Mouse (Mus musculus) urinary bladder, adult 2 months (tissue): ENCODE results near the gene Lrrc2. TPM values are rescaled to one million over a fixed set of nuclear protein-coding genes. Genes with fewer than 3 reads are reported as not detected.
A peak's percentile ranks its signal among the peaks of the same experiment; 100 is the strongest.

Experiments
- DNase-seq: peaks from one replicate; pipeline ENCODE4 v3.0.0; 2022; ENCODE audit warnings: low spot score
- polyA plus RNA-seq: library from polyadenylated mRNA; depleted of rRNA; stranded (reverse); fragments of >200 nt; gene quantifications from 2 replicates; pipeline ENCODE4 v1.2.3, GENCODE M21; 2012; rRNA removed

Gene Lrrc2
- 0.06 TPM in 2 replicates for polyA plus RNA-seq

GRCm38 (mm10) chr9:110951397-110951796 lies at the start of gene Lrrc2:
Lrrc2 (plus strand) TSS chr9:110951545.
- no peak for DNase-seq

DNA sequence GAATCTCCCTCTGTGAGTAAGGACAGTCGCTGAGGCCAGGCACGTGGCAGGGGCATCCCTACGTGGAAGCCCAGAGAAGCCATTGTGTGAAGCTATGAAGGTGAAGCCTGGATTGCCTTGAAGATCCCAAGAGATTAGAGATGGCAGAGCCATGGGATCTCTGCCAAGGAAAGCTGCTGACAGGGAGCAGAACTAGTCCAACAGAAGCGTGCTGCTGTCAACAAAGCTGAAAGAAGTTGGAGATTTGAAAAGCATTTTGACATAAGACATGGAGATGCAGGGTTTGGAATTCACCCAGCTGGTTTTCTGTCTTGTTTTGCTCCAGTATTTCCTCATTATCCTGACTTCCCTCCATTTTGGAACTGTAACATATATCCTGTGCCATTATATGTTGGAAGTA lies 49.1 kb upstream of the Lrrc2 start:
- DNase-seq = no peak

GRCm38 (mm10) chr9:110907201-110907837 lies 44.0 kb upstream of the Lrrc2 start:
- DNase-seq = no peak

GRCm38 (mm10) chr9:110907838-110908630 lies 43.3 kb upstream of the Lrrc2 start:
- no peak for DNase-seq

GRCm38 (mm10) chr9:110908631-110909016 lies 42.7 kb upstream of the Lrrc2 start:
- DNase-seq = no peak

DNA sequence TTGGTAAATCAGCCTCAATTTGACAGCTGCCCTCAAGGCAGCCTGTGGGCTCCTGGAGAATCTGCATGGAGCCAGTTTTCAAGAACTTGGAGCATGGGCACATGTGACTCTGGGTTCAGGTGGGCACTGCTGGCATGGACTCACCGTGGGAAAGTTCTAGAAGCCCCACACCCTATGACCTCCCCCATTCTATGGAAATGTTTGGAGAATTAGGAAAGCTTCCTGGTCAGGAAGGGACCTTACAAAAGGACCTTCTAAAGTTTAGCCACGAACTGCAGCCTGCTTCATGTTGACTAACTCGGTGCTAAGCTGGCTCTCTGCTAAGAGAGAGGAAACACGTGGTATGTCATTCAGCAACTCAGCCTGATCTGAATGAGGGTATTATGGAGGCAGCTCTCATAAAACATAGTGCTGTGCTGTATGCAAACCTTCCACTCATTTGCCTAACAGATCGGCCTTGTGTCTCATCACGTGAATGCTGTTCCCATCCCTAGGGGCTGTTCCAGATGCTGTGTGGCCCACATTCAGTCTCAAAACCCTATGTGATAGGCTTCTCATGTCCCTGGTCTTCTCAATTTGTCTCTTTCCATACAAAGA lies 41.9 kb upstream of the Lrrc2 start:
- no peak for DNase-seq

- no peak for DNase-seq
Observed at GRCm38 (mm10) chr9:110914631-110915236, 36.6 kb upstream of the Lrrc2 start.

- DNase-seq = no peak
Observed at GRCm38 (mm10) chr9:110915466-110915865, 35.9 kb upstream of the Lrrc2 start.

GRCm38 (mm10) chr9:110916786-110917185 lies 34.6 kb upstream of the Lrrc2 start, which contains the start of gene Fam240a:
Fam240a (minus strand) TSS chr9:110916861.
- DNase-seq = no peak

DNA sequence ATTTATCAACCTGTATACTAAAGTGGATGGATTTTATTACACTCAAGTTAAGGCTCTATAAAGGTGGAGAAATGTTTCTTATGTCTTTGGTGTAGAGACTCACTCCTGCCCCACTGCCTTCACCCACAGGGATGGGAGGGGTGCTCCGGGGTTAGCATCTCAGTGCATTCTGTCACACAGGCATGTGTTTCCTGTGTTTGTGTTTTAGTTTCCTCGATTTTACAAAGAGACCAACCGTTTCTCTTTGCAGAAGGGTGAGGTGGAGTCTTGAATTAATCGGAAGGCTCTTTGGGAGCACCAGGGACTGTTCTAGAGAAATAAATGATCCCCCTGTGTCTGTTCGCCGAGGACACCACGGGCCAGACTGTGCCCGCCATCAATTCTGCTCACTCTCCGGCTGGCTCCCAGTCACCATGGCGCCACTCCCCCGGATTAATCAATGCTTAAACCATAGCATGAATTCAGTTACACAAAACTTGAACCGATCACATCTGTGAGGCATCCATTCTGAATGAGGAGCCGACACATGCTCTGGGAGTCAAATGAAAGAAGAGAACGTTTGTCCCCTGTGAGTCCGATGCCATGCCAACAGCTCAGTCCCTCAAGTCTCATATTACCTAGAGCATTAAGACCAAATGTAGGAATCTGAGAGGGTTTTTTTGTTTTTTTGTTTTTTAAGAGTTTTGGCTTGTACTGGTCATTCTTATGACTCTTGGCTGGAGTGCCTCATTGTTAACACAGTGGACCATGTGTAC lies 30.5 kb upstream of the Lrrc2 start:
- no peak for DNase-seq

DNA sequence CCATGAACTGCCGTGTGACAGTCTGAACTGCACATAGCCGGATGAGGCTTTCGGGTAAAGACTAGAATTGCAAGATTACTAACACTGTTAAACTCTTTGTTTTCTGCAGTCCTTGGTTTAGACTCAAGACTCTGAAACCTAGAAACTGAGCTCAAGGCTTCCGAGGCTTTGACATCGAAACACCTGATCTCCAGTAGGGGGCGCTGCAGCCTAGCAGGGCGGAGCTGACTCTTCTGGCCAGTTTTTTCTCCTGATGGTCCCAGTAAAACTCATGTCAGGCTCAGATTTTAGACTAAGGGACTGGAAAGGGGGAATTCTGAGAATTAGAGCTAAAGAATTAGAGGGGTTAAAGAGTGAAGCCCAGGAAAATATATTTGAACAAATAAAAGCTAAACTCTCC lies 28.6 kb upstream of the Lrrc2 start:
- DNase-seq = peak; percentile 38

DNA sequence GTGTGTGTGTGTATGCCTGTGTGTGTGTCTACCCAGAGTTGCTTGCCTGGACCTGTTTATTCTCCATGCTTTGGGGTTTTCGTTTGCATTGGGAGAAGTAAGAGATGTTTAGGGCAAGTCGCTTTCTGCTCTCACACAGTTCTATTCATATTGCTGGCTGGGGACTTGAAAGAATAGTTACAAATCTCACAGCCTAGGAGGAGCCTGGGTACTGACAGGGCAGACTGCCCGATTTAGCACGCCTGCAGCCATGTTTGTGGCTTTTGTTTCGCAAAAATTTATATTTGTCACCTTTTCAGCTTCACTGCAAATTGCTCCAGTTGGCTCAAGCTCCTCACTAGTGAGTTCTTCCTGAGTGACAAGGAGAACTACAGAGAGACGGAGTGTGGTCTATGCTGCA lies 19.8 kb upstream of the Lrrc2 start:
- no peak for DNase-seq

DNA sequence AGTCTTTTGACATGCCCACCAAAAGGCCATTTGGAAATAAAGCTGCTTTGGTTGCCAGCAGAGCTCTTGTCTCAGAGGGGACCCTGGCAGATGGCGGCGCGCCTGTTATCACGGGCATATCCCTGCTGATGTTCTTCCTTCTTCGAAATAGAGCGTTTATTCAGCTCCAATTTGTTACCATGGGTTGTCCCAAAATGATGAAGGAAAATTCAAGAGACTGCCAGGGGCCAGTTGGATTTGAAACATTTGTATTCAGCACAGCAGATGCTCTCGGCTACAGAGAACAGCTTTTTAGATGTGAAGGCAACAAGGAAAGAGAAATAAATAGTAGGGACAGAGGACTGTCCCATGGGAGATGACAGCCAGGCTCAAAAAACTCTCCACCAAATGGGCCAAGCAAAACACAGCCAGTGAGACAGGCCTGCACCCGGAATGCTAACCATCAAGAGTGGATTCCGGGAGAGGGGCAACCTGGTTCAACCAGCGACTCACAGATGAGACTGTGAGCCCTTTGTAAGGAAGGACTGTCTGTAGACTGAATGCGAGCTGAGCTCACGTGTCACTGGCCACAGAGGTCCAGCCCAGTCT lies 17.4 kb upstream of the Lrrc2 start:
- DNase-seq = no peak

GRCm38 (mm10) chr9:110935941-110936340 lies 15.4 kb upstream of the Lrrc2 start:
- no peak for DNase-seq

GRCm38 (mm10) chr9:110937506-110938490 lies 13.5 kb upstream of the Lrrc2 start:
- no peak for DNase-seq

- DNase-seq = no peak
Observed at GRCm38 (mm10) chr9:110944265-110944664, 7.1 kb upstream of the Lrrc2 start.

DNA sequence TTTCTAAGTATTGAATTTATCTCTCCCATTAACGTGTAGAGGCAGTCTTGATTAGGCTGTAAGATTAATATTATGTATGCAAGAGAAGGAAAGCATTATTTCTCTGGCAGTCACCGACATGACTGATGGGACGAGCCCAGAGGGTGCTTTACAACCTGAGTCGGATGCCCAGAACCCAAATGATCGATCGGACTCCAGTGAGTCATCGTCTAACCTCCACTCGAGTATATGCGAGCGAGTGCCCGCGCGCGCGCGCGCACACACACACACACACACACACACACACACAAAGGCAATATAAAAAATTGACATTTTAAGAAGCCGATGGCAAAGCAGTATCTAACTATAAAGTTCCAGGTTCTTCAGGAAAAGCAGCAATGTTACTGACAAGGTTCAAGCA lies 6.0 kb upstream of the Lrrc2 start:
- DNase-seq = no peak

DNA sequence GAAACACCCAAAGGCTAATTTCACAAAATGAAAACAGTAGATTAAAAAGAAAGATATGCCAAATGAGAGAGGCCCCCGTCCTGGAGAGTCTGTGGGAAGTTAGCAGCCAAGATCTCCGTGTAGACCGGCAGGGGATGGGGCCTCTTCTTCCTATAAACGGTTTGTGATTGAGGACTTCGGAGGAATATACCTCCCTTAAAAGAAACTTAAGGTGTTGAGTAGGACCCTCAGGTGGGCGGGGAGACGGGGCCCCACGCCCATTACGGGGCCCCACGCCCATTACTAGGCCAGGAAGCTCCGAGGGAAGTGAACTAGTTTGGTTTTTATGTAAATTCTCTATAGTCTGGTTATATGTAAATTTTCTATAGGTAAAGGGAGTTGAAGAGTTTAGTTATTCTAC lies 5.4 kb upstream of the Lrrc2 start, which contains the start of gene Tdgf1:
Gene Tdgf1 (minus strand): TSS at position 233 of the 400 bp plus-strand sequence.
- no peak for DNase-seq

GRCm38 (mm10) chr9:110946548-110947044 lies 4.7 kb upstream of the Lrrc2 start:
- no peak for DNase-seq

GRCm38 (mm10) chr9:110947261-110947661 lies 4.1 kb upstream of the Lrrc2 start:
- no peak for DNase-seq
